Mouse (Mus musculus) heart, postnatal 0 days (tissue): ENCODE measurements around the gene Slfn14.

Experiments used
- CTCF ChIP-seq: IDR thresholded peaks from 2 replicates; pipeline ENCODE4 v1.5.1; 2016; ENCODE audit warnings: antibody characterized with exemption, control low read depth, low read depth
- EP300 ChIP-seq: IDR thresholded peaks from 2 replicates; pipeline ENCODE4 v1.6.1; 2016; ENCODE audit warnings: antibody characterized with exemption, low read depth

DNA sequence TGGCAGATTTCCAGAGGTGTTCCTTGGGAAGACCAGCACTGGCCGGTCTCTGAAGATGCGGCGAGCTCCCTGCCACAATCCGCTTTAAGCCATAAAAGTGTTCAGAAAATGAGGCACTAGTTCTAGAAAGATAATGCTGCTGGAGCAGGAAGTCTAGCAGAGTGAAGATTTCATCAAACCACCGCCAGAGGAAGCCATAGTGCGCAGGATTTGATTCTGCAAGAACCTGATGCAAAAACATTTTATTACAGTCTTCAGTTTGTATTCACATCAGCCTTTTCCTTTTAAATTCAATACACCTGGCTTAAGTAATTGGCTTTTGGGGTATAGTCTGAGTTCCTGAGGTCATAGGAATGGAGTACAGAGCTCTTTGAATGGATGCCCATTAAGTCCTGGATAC, 11.3 kb upstream of the Slfn14 start:
- no peak for TF ChIP-seq CTCF
- no peak for TF ChIP-seq EP300
